Comparison of ENCODE assay signal across 34 mouse cellular contexts in the genomic region with DNA sequence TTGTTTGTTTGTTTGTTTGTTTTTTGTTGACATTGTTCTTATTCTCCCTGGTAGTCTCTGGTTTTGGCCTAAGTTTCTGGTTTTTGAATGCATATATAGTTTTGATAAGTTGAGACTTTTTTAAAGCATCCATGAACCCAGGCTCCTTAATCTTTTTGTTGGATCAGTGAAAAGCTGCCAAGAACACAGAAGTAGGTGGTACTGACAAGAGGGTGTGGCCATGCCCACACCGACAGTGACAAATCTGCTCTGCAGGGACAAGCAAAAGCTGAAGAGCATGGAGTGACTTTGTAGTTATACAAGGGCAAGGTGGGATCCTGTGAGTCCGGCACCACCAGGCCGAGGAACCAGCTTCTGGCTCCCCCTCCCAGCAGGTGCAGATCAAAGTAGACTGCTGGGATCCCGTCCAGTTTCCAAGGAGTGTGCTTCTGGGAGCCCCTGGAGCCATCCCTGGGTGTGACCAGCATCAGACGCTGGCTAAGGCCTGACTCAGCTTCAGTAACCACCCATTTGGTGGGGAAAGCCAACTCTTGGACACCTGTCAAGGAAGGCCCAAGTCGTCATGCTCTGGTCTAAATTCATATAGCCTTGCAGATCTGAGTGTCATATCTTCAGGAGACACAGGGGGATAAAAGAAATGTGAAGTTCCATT. TPM values are rescaled to one million over a fixed set of nuclear protein-coding genes. Genes with fewer than 3 reads are reported as not detected.
DNase-seq lines count a peak whose midpoint lies in the region; ATAC-seq lines count a peak whose summit lies in the region.
"Had no signal": no experiment of that assay in that cellular context is flagged by ENCODE, and none has a peak within 500 bp of the region (broad histone marks: within the 10 kb centered on the region; RNA-seq: fewer than 3 reads in every experiment).

No protein-coding gene starts in this region.

- peak; percentile 52 for DNase-seq in liver
- DNase-seq in liver, embryonic 11.5 days (ENCODE audit: low spot score): no peak
- DNase-seq in brain, adult 2 months (ENCODE audit: low read depth, low spot score): peak; percentile 40
- no peak for DNase-seq in liver, embryonic 13.5 days
- DNase-seq in cerebellum, postnatal 25 days: no peak
- DNase-seq in kidney, adult 18-20 months: no peak
- no peak for DNase-seq in thymus, postnatal 4 days
- DNase-seq: adrenal gland, adult 8-10 months; cerebellum, adult 2 months; gastrocnemius, postnatal 10 days; heart, adult 11 months; heart, postnatal 14 days; lung, postnatal 4 days; thymus, postnatal 25 days had no signal

- H3K4me2 ChIP-seq in liver, embryonic 11.5 days: no peak overlapping the region
- peak overlapping the region; percentile 48 for H3K4me2 ChIP-seq in liver, embryonic 13.5 days
- H3K4me2 ChIP-seq: forebrain, embryonic 12.5 days; heart, embryonic 13.5 days; midbrain, embryonic 12.5 days had no signal

- no peaks in the 10 kb centered on the region for H3K36me3 ChIP-seq in liver, embryonic 11.5 days (ENCODE audit: control insufficient read depth, insufficient read depth, low read length)
- H3K36me3 ChIP-seq in liver, embryonic 13.5 days: no peaks in the 10 kb centered on the region
- H3K36me3 ChIP-seq: embryonic facial prominence, embryonic 10.5 days; forebrain, embryonic 12.5 days; heart, embryonic 13.5 days; midbrain, embryonic 12.5 days had no signal

- ATAC-seq in liver, embryonic 11.5 days (replicated peaks; ENCODE audit: low FRiP score): no peak
- peak; percentile 27; the same call in 1 of the 2 replicates for ATAC-seq in liver, embryonic 13.5 days (ENCODE audit: low read depth)
- peak; percentile 82 for ATAC-seq in megakaryocyte-erythroid progenitor cell, adult 5-6 weeks (replicated peaks; ENCODE audit: low FRiP score, low TSS enrichment, poor library complexity, severe bottlenecking)
- ATAC-seq: activated CD4-positive, CD25-positive, alpha-beta regulatory T cell, adult 4 months; hindbrain, postnatal 0 days; intestine, postnatal 0 days had no signal

- peaks cover 10% of the 10 kb centered on the region for H3K4me1 ChIP-seq in liver, embryonic 11.5 days (replicated peaks; ENCODE audit: control insufficient read depth, insufficient read depth, low read length)
- peaks cover 70% of the 10 kb centered on the region for H3K4me1 ChIP-seq in liver, embryonic 13.5 days (replicated peaks)
- H3K4me1 ChIP-seq: forebrain, embryonic 12.5 days; midbrain, embryonic 12.5 days had no signal

- no peak overlapping the region for H3K4me3 ChIP-seq in liver, embryonic 11.5 days (ENCODE audit: low read depth, low read length)
- H3K4me3 ChIP-seq in liver, embryonic 13.5 days (replicated peaks): no peak overlapping the region
- H3K4me3 ChIP-seq: embryonic facial prominence, embryonic 10.5 days; forebrain, embryonic 12.5 days; heart, embryonic 13.5 days; left cerebral cortex, adult 2 months; midbrain, embryonic 12.5 days had no signal

- H3K27ac ChIP-seq in liver, embryonic 11.5 days (ENCODE audit: low read depth, low read length): no peak overlapping the region
- H3K27ac ChIP-seq in liver, embryonic 13.5 days: peak overlapping the region; percentile 94
- H3K27ac ChIP-seq: embryonic facial prominence, embryonic 10.5 days; forebrain, embryonic 12.5 days; heart, embryonic 13.5 days; hindbrain, postnatal 0 days; left cerebral cortex, adult 2 months; midbrain, embryonic 12.5 days had no signal

- no peak overlapping the region for H3K9ac ChIP-seq in liver, embryonic 11.5 days (ENCODE audit: low read depth, low read length)
- H3K9ac ChIP-seq in liver, embryonic 13.5 days: no peak overlapping the region
- H3K9ac ChIP-seq: forebrain, embryonic 12.5 days; heart, embryonic 13.5 days; midbrain, embryonic 12.5 days had no signal

- 68% methylated on average over 6 of the region's 6 CpGs for WGBS in liver, embryonic 11.5 days
- WGBS in liver, embryonic 13.5 days (ENCODE audit: insufficient replicate concordance): 55% methylated on average over 6 of the region's 6 CpGs

- H3K9me3 ChIP-seq in liver, embryonic 11.5 days (ENCODE audit: control insufficient read depth, low read length): no peaks in the 10 kb centered on the region
- no peaks in the 10 kb centered on the region for H3K9me3 ChIP-seq in liver, embryonic 13.5 days (replicated peaks)
- H3K9me3 ChIP-seq: embryonic facial prominence, embryonic 10.5 days; forebrain, embryonic 12.5 days; heart, embryonic 13.5 days; midbrain, embryonic 12.5 days had no signal

- no peaks in the 10 kb centered on the region for H3K27me3 ChIP-seq in liver, embryonic 11.5 days (replicated peaks; ENCODE audit: control insufficient read depth, insufficient read depth, low read length)
- H3K27me3 ChIP-seq in liver, embryonic 13.5 days: no peaks in the 10 kb centered on the region
- H3K27me3 ChIP-seq: forebrain, embryonic 12.5 days; heart, embryonic 13.5 days; midbrain, embryonic 12.5 days had no signal

RNA-seq across cellular contexts. Expression of a gene that starts 11.9 kb away (rescaled TPM):
- polyA plus RNA-seq in liver, embryonic 11.5 days (2014; fragmentation: Nextera tagmentation; extraction: Ambion mirVana): 8.7 and 9.5 TPM in 2 replicates
- 2.9 and 4.2 TPM in 2 replicates for polyA plus RNA-seq in liver, embryonic 13.5 days (2015; fragmentation: Nextera tagmentation; extraction: Ambion mirVana)
- 5.3 and 11.9 TPM in 2 replicates for total RNA-seq in megakaryocyte-erythroid progenitor cell, adult 5-6 weeks (2014; fragmentation: Nextera tagmentation)
- total RNA-seq in megakaryocyte-erythroid progenitor cell, adult 5-6 weeks (2017): 2.0 and 15.9 TPM in 2 replicates

RNA-seq across cellular contexts. Expression of a gene that starts 26.3 kb away (rescaled TPM):
- not detected in 2 replicates for polyA plus RNA-seq in liver, embryonic 11.5 days (2014; fragmentation: Nextera tagmentation; extraction: Ambion mirVana)
- 0.78 and 0.98 TPM in 2 replicates for polyA plus RNA-seq in liver, embryonic 13.5 days (2015; fragmentation: Nextera tagmentation; extraction: Ambion mirVana)
- not detected in 2 replicates for total RNA-seq in megakaryocyte-erythroid progenitor cell, adult 5-6 weeks (2014; fragmentation: Nextera tagmentation)
- not detected in 2 replicates for total RNA-seq in megakaryocyte-erythroid progenitor cell, adult 5-6 weeks (2017)
- total RNA-seq: adrenal gland, adult 8-10 months; common myeloid progenitor, adult 5-6 weeks; gastrocnemius, postnatal 10 days; heart, postnatal 14 days; hindbrain, postnatal 0 days; layer of hippocampus, postnatal 10 days; left cerebral cortex, adult 2 months; left cerebral cortex, postnatal 36 days; neutrophil, adult 5-6 weeks had no signal
- polyA plus RNA-seq: activated CD4-positive, CD25-positive, alpha-beta regulatory T cell, adult 4 months; cerebellum, adult 2 months; embryonic facial prominence, embryonic 10.5 days; forebrain, embryonic 12.5 days; frontal cortex, adult 2 months; heart, embryonic 13.5 days; hindbrain, embryonic 11.5 days; hindbrain, postnatal 0 days; kidney, embryonic 16.5 days; limb, embryonic 14.5 days; lung, embryonic 16.5 days; midbrain, embryonic 12.5 days; spleen, adult 2 months had no signal

RNA-seq across cellular contexts. Expression of a gene that starts 41.8 kb away (rescaled TPM):
- 0.64 and 0.95 TPM in 2 replicates for polyA plus RNA-seq in liver, embryonic 11.5 days (2014; fragmentation: Nextera tagmentation; extraction: Ambion mirVana)
- polyA plus RNA-seq in liver, embryonic 13.5 days (2015; fragmentation: Nextera tagmentation; extraction: Ambion mirVana): 0.45 and 0.47 TPM in 2 replicates
- total RNA-seq in megakaryocyte-erythroid progenitor cell, adult 5-6 weeks (2014; fragmentation: Nextera tagmentation): not detected in 2 replicates
- total RNA-seq in megakaryocyte-erythroid progenitor cell, adult 5-6 weeks (2017): not detected in 2 replicates
- total RNA-seq: common myeloid progenitor, adult 5-6 weeks; neutrophil, adult 5-6 weeks had no signal
- polyA plus RNA-seq: activated CD4-positive, CD25-positive, alpha-beta regulatory T cell, adult 4 months; C2C12; spleen, adult 2 months had no signal

Comparison
In these comparisons a context has a peak if more than half of its experiments do, and no peak if none do; other contexts are left out.
1. DNase-seq: peak in liver (single experiment) and brain, adult 2 months (single experiment); none in liver, embryonic 11.5 days (single experiment), liver, embryonic 13.5 days (single experiment), cerebellum, postnatal 25 days (0 of 2), kidney, adult 18-20 months (single experiment) and thymus, postnatal 4 days (single experiment).